Mouse (Mus musculus) embryonic facial prominence, embryonic 11.5 days (tissue): ENCODE data around the gene Ralgps2. TPM values are rescaled to one million over a fixed set of nuclear protein-coding genes. Genes with fewer than 3 reads are reported as not detected.

Experiments used
- ATAC-seq: fragments of 200-750 bp; cut with Nextera tagmentation; replicated peaks from 2 replicates; pipeline ENCODE4 v1.8.0; 2017; ENCODE audit warnings: low read depth; ENCODE audit not compliant: insufficient number of reproducible peaks, low FRiP score, low TSS enrichment
- DNase-seq: peaks from one replicate; pipeline ENCODE4 v3.0.0-alpha.2; 2015; ENCODE audit warnings: low spot score
- H3K27ac ChIP-seq: fragments of 300-500 bp; sonication (generic); replicated peaks from 2 replicates; pipeline ENCODE4 v1.5.1; 2014; ENCODE audit warnings: mild to moderate bottlenecking, low read depth, low read length, control low read depth
- H3K27me3 ChIP-seq: fragments of 300-500 bp; sonication (generic); 2 replicates; pipeline ENCODE4 v1.6.1; 2014; ENCODE audit warnings: mild to moderate bottlenecking, low read length, moderate library complexity, mixed read lengths; ENCODE audit not compliant: control insufficient read depth, insufficient read depth
- H3K36me3 ChIP-seq: fragments of 300-500 bp; sonication (generic); replicated peaks from 2 replicates; pipeline ENCODE4 v1.6.1; 2014; ENCODE audit warnings: low read depth, mild to moderate bottlenecking, low read length, moderate library complexity, mixed read lengths; ENCODE audit not compliant: control insufficient read depth, insufficient read depth
- H3K4me1 ChIP-seq: fragments of 300-500 bp; sonication (generic); 2 replicates; pipeline ENCODE4 v1.6.1; 2014; ENCODE audit warnings: low read length, mixed read lengths; ENCODE audit not compliant: control insufficient read depth, insufficient read depth
- H3K4me2 ChIP-seq: fragments of 300-500 bp; sonication (generic); 2 replicates; pipeline ENCODE4 v1.6.1; 2014; ENCODE audit warnings: low read depth, mild to moderate bottlenecking, control low read depth, low read length, moderate library complexity
- H3K4me3 ChIP-seq: fragments of 300-500 bp; sonication (generic); 2 replicates; pipeline ENCODE4 v1.5.1; 2014; ENCODE audit warnings: low read depth, low read length, control low read depth
- H3K9ac ChIP-seq: fragments of 300-500 bp; sonication (generic); replicated peaks from 2 replicates; pipeline ENCODE4 v1.6.1; 2014; ENCODE audit warnings: mild to moderate bottlenecking, control low read depth, low read length
- H3K9me3 ChIP-seq: fragments of 300-500 bp; sonication (generic); replicated peaks from 2 replicates; pipeline ENCODE4 v1.6.1; 2016; ENCODE audit warnings: mild to moderate bottlenecking, low read length, inconsistent platforms, mixed read lengths; ENCODE audit not compliant: control insufficient read depth
- WGBS: fragments of 180-500 bp; shearing (Covaris S2); extraction: QIAGEN DNeasy Blood & Tissue Kit; methylation state at CpG from one replicate; pipeline ENCODE4 v1.1.7; 2014; 5-methylcytosine and 5-hydroxymethylcytosine counted together
- polyA plus RNA-seq: library from polyadenylated mRNA; unstranded; fragments of >200 nt; fragmentation: Nextera tagmentation; extraction: Ambion mirVana; gene quantifications from 2 replicates; pipeline ENCODE4 v1.2.1, GENCODE M21; 2014

The Ralgps2 gene
- polyA plus RNA-seq, 1 experiment from 2014 or later: 76.1 TPM

DNA sequence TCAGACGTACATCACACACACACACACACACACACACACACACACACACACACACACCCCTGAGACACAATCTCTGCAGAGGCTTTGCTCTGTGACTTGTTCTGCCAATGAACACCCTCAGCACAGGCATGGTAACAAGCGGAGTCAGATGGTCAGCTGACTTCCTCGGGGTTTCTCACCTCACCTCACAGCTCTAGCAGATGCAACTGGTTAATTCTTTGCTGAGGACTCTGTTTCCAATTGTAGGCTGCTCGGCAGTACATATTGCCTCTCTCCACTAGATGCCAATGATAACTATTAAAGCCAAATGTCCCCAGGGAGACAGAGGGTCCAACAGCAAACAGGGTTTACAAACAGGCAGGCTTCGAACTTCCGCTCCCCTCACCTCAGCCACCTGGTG is 16.5 kb downstream of the Ralgps2 start:
- ATAC-seq (no peak), DNase-seq (peak; percentile 59)
- H3K9ac ChIP-seq: no peak overlapping the region
- no peak overlapping the region for H3K4me2 ChIP-seq
- no peak overlapping the region for H3K27ac ChIP-seq
- H3K4me1 ChIP-seq: no peaks in the 10 kb centered on the region
- 50% methylated on average over 6 of the region's 6 CpGs for WGBS
- no peaks in the 10 kb centered on the region for H3K27me3 ChIP-seq
- no peaks in the 10 kb centered on the region for H3K36me3 ChIP-seq
- no peaks in the 10 kb centered on the region for H3K9me3 ChIP-seq
- H3K4me3 ChIP-seq: no peak overlapping the region

DNA sequence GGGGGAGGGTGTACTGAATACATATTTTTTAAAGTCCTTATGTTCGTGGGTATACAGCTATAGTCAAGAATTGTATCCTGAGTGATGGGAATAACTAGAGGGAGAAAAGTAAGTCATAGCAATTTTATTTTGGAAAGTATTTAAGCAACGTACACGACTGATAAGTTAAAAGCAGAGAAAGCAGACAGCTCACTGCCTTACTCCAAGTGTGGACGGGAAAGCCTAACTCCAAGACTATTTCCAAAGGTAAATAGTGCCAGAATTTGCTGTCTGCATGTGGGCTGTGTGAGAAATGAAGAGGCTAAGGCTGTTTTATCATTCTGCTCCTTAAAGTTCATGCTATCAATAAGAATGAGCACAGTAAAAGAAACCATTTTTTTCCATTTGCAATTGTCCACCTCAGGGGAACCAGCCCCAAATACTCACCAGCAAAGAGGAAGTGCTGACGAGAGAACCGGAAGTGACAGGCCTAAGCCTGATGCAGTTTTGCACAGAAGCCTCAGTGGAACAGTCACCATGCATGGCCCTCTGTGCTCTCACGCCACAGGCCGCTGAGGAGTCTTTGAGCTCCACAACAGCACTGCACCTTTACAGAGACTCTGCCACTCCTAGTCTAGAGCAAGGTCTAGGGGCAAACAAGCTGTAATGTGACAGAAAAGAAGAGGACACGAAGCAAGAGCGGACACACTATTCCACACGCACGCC is 18.0 kb downstream of the Ralgps2 start:
- Histone ChIP-seq H3K4me1 (no peaks in the 10 kb centered on the region), H3K27ac (no peak overlapping the region), H3K4me3 (no peak overlapping the region), H3K9ac (no peak overlapping the region), H3K4me2 (no peak overlapping the region), H3K9me3 (no peaks in the 10 kb centered on the region), H3K27me3 (no peaks in the 10 kb centered on the region), H3K36me3 (no peaks in the 10 kb centered on the region)
- 64% methylated on average over 12 of the region's 12 CpGs for WGBS
- no peak for ATAC-seq
- no peak for DNase-seq

DNA sequence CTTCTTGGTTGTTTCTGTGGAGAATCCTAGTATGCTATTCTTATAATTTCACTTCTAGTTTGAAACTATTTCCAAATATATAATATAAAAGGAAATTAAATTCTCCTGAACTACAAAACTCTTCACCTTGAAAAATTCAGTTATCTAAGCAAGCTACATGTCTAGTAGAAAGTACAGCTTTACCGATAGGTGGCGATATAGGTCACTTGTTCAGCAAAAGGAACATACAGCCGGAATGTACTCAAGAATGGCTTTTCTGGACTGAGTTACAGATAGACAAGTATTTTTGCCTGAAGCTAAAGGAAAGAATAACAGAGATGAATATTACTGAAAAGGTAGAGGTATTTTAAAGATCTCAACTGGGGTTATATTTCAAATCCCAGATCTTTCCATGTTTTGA is 22.0 kb downstream of the Ralgps2 start:
- ATAC-seq: no peak
- H3K9me3 ChIP-seq: no peaks in the 10 kb centered on the region
- H3K27ac ChIP-seq: no peak overlapping the region
- peak; percentile 86 for DNase-seq
- no peaks in the 10 kb centered on the region for H3K36me3 ChIP-seq
- H3K9ac ChIP-seq: no peak overlapping the region
- no peaks in the 10 kb centered on the region for H3K4me1 ChIP-seq
- WGBS: 13% methylated on average over 3 of the region's 3 CpGs
- no peak overlapping the region for H3K4me3 ChIP-seq
- no peaks in the 10 kb centered on the region for H3K27me3 ChIP-seq
- H3K4me2 ChIP-seq: no peak overlapping the region

DNA sequence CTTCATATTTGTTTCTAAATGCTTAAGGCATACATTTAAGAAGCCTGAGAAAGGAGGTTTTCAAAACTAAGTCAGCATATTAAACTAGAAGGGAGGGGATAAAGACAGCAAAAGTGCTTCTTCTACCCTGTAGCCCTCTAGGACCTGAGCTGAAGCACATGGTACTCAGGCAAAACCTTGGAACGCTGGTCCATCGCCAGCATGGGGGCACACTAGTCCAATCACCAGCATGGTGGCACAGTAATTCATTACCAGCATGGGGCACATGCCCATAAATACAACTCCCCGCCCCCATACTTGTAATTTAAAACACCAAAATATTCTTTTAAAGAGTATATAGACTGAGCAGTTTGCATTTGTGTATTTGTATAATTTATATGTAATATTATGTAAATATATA is 23.1 kb downstream of the Ralgps2 start:
- no peak for ATAC-seq
- 93% methylated on average over 3 of the region's 3 CpGs for WGBS
- no peak overlapping the region for H3K9ac ChIP-seq
- H3K27me3 ChIP-seq: no peaks in the 10 kb centered on the region
- no peaks in the 10 kb centered on the region for H3K9me3 ChIP-seq
- no peak overlapping the region for H3K4me3 ChIP-seq
- no peaks in the 10 kb centered on the region for H3K4me1 ChIP-seq
- H3K27ac ChIP-seq: no peak overlapping the region
- no peak for DNase-seq
- no peaks in the 10 kb centered on the region for H3K36me3 ChIP-seq
- H3K4me2 ChIP-seq: no peak overlapping the region

DNA sequence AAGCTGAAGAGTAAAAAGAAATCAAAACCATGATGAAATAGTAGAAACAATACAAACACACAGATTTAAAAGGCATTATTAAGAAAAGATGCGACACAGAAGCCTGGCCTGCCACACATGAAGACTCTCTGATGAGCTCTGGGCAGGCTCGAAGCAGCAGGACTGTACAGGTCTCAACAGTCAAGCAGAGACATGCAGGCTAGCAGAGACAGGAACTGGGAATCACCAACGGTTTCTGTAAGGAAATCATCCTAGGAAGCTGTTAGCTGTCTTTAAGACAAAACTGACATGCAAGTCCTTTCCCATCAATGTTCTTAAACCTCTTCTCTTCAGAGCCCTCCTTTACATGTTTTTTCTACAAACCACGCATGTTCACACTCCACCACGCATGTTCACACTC is 24.5 kb downstream of the Ralgps2 start:
- no peak overlapping the region for H3K4me3 ChIP-seq
- 79% methylated on average over 5 of the region's 5 CpGs for WGBS
- no peak overlapping the region for H3K9ac ChIP-seq
- no peaks in the 10 kb centered on the region for H3K36me3 ChIP-seq
- ATAC-seq (no peak), DNase-seq (no peak)
- no peak overlapping the region for H3K4me2 ChIP-seq
- no peak overlapping the region for H3K27ac ChIP-seq
- H3K27me3 ChIP-seq: no peaks in the 10 kb centered on the region
- no peaks in the 10 kb centered on the region for H3K9me3 ChIP-seq
- no peaks in the 10 kb centered on the region for H3K4me1 ChIP-seq

DNA sequence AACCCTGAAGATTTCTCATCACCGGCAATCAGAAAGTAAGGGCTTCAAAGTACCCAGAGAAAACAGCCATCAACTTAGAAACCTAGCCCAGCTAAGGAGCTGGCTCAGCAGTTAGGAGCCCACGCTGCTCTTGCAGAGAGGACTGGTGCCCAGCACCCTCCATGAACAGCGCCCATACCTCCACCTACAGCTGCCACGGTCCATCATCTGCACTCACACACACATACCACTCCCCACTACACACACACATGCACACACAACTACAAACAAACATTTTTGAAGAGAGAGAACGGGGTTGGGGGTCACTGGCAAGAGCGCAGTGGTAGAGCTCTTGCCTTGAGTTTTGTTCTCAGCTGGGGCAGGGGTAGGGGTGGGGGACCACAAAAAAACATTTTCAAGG is 26.2 kb downstream of the Ralgps2 start:
- Histone ChIP-seq H3K4me1 (no peaks in the 10 kb centered on the region), H3K9ac (no peak overlapping the region), H3K4me3 (no peak overlapping the region), H3K36me3 (no peaks in the 10 kb centered on the region), H3K27me3 (no peaks in the 10 kb centered on the region), H3K4me2 (no peak overlapping the region), H3K27ac (no peak overlapping the region), H3K9me3 (no peaks in the 10 kb centered on the region)
- 89% methylated on average over 6 of the region's 6 CpGs for WGBS
- ATAC-seq: no peak
- DNase-seq: no peak

DNA sequence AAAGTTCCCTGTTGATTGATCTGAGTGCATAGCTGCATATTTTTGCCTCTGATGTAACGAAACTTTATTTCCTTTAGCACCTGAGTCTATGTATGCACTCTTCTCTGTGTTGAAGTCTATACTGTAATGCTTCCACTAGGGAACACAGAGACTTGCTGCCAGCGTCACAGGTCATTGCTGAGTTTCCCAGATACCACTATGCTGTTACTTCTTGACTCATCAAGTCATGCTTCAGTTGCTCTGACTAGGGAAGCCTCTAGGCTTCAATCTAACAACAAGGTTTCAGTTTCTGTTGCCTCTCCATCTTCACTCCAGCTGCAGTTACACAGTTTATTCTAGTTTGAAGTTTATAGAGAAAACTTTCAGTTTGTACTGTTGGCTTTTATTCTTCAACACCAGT is 28.5 kb downstream of the Ralgps2 start:
- H3K27ac ChIP-seq: no peak overlapping the region
- no peak for ATAC-seq
- H3K9ac ChIP-seq: no peak overlapping the region
- no peak overlapping the region for H3K4me2 ChIP-seq
- no peaks in the 10 kb centered on the region for H3K9me3 ChIP-seq
- DNase-seq: no peak
- H3K27me3 ChIP-seq: no peaks in the 10 kb centered on the region
- H3K4me1 ChIP-seq: no peaks in the 10 kb centered on the region
- no peaks in the 10 kb centered on the region for H3K36me3 ChIP-seq
- no peak overlapping the region for H3K4me3 ChIP-seq
- 69% methylated on average over 2 of the region's 2 CpGs for WGBS

DNA sequence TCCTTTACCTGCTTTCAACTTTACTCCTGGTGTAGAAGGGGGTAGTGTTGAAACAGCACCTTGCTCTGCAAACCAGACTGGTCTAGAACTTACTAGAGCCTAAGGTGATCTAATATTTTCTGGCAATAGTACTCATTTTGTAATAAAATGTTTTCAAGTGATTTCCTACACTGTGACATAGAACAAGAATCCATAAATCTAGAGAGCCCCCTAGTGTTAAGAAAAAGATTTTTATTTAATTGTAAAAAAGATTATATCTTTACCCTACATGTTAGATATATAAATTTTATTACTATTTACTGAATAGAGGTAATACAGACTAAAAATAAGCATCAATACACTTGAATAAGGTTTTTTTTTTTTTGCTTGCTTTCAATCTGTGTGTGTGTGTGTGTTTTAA is 29.6 kb downstream of the Ralgps2 start:
- H3K4me2 ChIP-seq: no peak overlapping the region
- ATAC-seq: no peak
- H3K27me3 ChIP-seq: no peaks in the 10 kb centered on the region
- H3K4me1 ChIP-seq: no peaks in the 10 kb centered on the region
- H3K4me3 ChIP-seq: no peak overlapping the region
- no peak overlapping the region for H3K27ac ChIP-seq
- H3K36me3 ChIP-seq: no peaks in the 10 kb centered on the region
- H3K9me3 ChIP-seq: no peaks in the 10 kb centered on the region
- no peak overlapping the region for H3K9ac ChIP-seq
- DNase-seq: no peak
